Mouse (Mus musculus) liver, embryonic 16.5 days (tissue): ENCODE measurements around the gene Ucn. TPM values are rescaled to one million over a fixed set of nuclear protein-coding genes. Genes with fewer than 3 reads are reported as not detected.
A peak's percentile ranks its signal among the peaks of the same experiment; 100 is the strongest.

ENCODE experiments used
- ATAC-seq: fragments of 200-750 bp; cut with Nextera tagmentation; 2 replicates; pipeline ENCODE4 v1.8.0; 2017; ENCODE audit warnings: low read depth, mild to moderate bottlenecking, moderate number of reproducible peaks, moderate library complexity
- H3K27ac ChIP-seq: fragments of 300-500 bp; sonication (generic); 2 replicates; pipeline ENCODE4 v1.5.1; 2014; ENCODE audit warnings: mild to moderate bottlenecking, low read length
- H3K27me3 ChIP-seq: fragments of 300-500 bp; sonication (generic); 2 replicates; pipeline ENCODE4 v1.6.1; 2014; ENCODE audit warnings: low read depth, low read length, mixed read lengths; ENCODE audit not compliant: control insufficient read depth, insufficient read depth
- H3K36me3 ChIP-seq: fragments of 300-500 bp; sonication (generic); 2 replicates; pipeline ENCODE4 v1.6.1; 2014; ENCODE audit warnings: mild to moderate bottlenecking; ENCODE audit not compliant: control insufficient read depth, insufficient read depth
- H3K4me1 ChIP-seq: fragments of 300-500 bp; sonication (generic); 2 replicates; pipeline ENCODE4 v1.6.1; 2014; ENCODE audit warnings: low read depth, low read length, mixed read lengths; ENCODE audit not compliant: control insufficient read depth
- H3K4me2 ChIP-seq: fragments of 300-500 bp; sonication (generic); 2 replicates; pipeline ENCODE4 v1.6.1; 2014; ENCODE audit warnings: low read depth, low read length, mixed read lengths
- H3K4me3 ChIP-seq: fragments of 300-500 bp; sonication (generic); 2 replicates; pipeline ENCODE4 v1.5.1; 2014; ENCODE audit warnings: low read depth, mild to moderate bottlenecking, low read length
- H3K9ac ChIP-seq: fragments of 300-500 bp; sonication (generic); 2 replicates; pipeline ENCODE4 v1.6.1; 2014; ENCODE audit warnings: low read depth, low read length
- H3K9me3 ChIP-seq: fragments of 300-500 bp; sonication (generic); replicated peaks from 2 replicates; pipeline ENCODE4 v1.6.1; 2016; ENCODE audit warnings: low read length; ENCODE audit not compliant: control insufficient read depth
- WGBS: fragments of 180-500 bp; shearing (Covaris S2); extraction: QIAGEN DNeasy Blood & Tissue Kit; methylation state at CpG from one replicate; pipeline ENCODE4 v1.1.7; 2014; ENCODE audit not compliant: insufficient replicate concordance; 5-methylcytosine and 5-hydroxymethylcytosine counted together
- polyA plus RNA-seq: library from polyadenylated mRNA; unstranded; fragments of >200 nt; fragmentation: Nextera tagmentation; extraction: Ambion mirVana; gene quantifications from 2 replicates; pipeline ENCODE4 v1.2.1, GENCODE M21; 2015

Gene Ucn
- polyA plus RNA-seq, 1 experiment from 2014 or later, result not detected

- no peak overlapping the region for H3K9ac ChIP-seq
- ATAC-seq, result no peak
- peak overlapping the region; percentile 46 for H3K4me3 ChIP-seq
- no peak overlapping the region for H3K27ac ChIP-seq
- H3K4me2 ChIP-seq, result peak overlapping the region; percentile 60
- H3K36me3 ChIP-seq, result no peaks in the 10 kb centered on the region
- peaks cover 3% of the 10 kb centered on the region for H3K4me1 ChIP-seq
- H3K27me3 ChIP-seq, result peaks cover 73% of the 10 kb centered on the region
- 3% methylated on average over 29 of the region's 29 CpGs for WGBS
- no peaks in the 10 kb centered on the region for H3K9me3 ChIP-seq
Measured at GRCm38 (mm10) chr5:31094100-31094798, 44.4 kb downstream of the Ucn start.

GRCm38 (mm10) chr5:31093151-31094041, 45.2 kb downstream of the Ucn start:
- no peak overlapping the region for H3K9ac ChIP-seq
- no peaks in the 10 kb centered on the region for H3K36me3 ChIP-seq
- H3K9me3 ChIP-seq, result no peaks in the 10 kb centered on the region
- H3K27me3 ChIP-seq, result peaks cover 75% of the 10 kb centered on the region
- peak overlapping the region; percentile 46 for H3K4me3 ChIP-seq
- ATAC-seq, result peak; percentile 65
- under 1% methylated on average over 53 of the region's 54 CpGs for WGBS
- peak overlapping the region; percentile 60 for H3K4me2 ChIP-seq
- H3K4me1 ChIP-seq, result peaks cover 3% of the 10 kb centered on the region
- H3K27ac ChIP-seq, result no peak overlapping the region

- H3K9ac ChIP-seq, result no peak overlapping the region
- peak overlapping the region; percentile 46 for H3K4me3 ChIP-seq
- WGBS, result 6% methylated on average over 30 of the region's 53 CpGs
- H3K27ac ChIP-seq, result no peak overlapping the region
- no peak for ATAC-seq
- H3K9me3 ChIP-seq, result no peaks in the 10 kb centered on the region
- peak overlapping the region; percentile 60 for H3K4me2 ChIP-seq
- peaks cover 3% of the 10 kb centered on the region for H3K4me1 ChIP-seq
- H3K27me3 ChIP-seq, result peaks cover 75% of the 10 kb centered on the region
- no peaks in the 10 kb centered on the region for H3K36me3 ChIP-seq
Measured at GRCm38 (mm10) chr5:31092231-31092975, 46.2 kb downstream of the Ucn start.

Other genes with a start within 250 kb of the Ucn start
- gene Ost4, start 231.0 kb downstream of the Ucn start, polyA plus RNA-seq, result 311 and 346 TPM in 2 replicates
- gene Emilin1, start 225.4 kb downstream of the Ucn start, polyA plus RNA-seq, result 37.2 and 39.1 TPM in 2 replicates
- 31.7 and 36.0 TPM in 2 replicates for gene Khk, start 217.4 kb downstream of the Ucn start, polyA plus RNA-seq
- 3.1 and 3.2 TPM in 2 replicates for gene Cgref1, start 193.2 kb downstream of the Ucn start, polyA plus RNA-seq
- gene Preb, start 178.5 kb downstream of the Ucn start, polyA plus RNA-seq, result 92.0 and 102 TPM in 2 replicates
- gene Tcf23, start 170.2 kb downstream of the Ucn start, polyA plus RNA-seq, result 0.02 and 0.07 TPM in 2 replicates
- 63.8 and 67.9 TPM in 2 replicates for gene Atraid, start 90.5 kb downstream of the Ucn start, polyA plus RNA-seq
- gene Slc5a6, start 89.9 kb downstream of the Ucn start, polyA plus RNA-seq, result 3.1 and 4.8 TPM in 2 replicates
- gene Cad, start 84.0 kb downstream of the Ucn start, polyA plus RNA-seq, result 13.0 and 14.2 TPM in 2 replicates
- not detected in 2 replicates for gene Dnajc5g, start 32.5 kb downstream of the Ucn start, polyA plus RNA-seq
- gene Slc30a3, start 30.6 kb downstream of the Ucn start, polyA plus RNA-seq, result 0.39 and 0.48 TPM in 2 replicates
- gene Trim54, start 22.1 kb downstream of the Ucn start, polyA plus RNA-seq, result 0.41 and 0.57 TPM in 2 replicates
- gene Mpv17, start 15.4 kb upstream of the Ucn start, polyA plus RNA-seq, result 20.7 and 21.5 TPM in 2 replicates
- 0.33 and 0.74 TPM in 2 replicates for gene Gm29609, start 41.1 kb upstream of the Ucn start, polyA plus RNA-seq
- 29.3 and 32.2 TPM in 2 replicates for gene Gtf3c2, start 41.3 kb upstream of the Ucn start, polyA plus RNA-seq
- 36.0 and 36.8 TPM in 2 replicates for gene Snx17, start 54.4 kb upstream of the Ucn start, polyA plus RNA-seq
- 38.5 and 42.2 TPM in 2 replicates for gene Eif2b4, start 54.6 kb upstream of the Ucn start, polyA plus RNA-seq
- gene Zfp513, start 63.5 kb upstream of the Ucn start, polyA plus RNA-seq, result 1.8 and 2.6 TPM in 2 replicates
- 90.8 and 97.8 TPM in 2 replicates for gene Ppm1g, start 81.9 kb upstream of the Ucn start, polyA plus RNA-seq
- 44.4 and 44.9 TPM in 2 replicates for gene Nrbp1, start 102.0 kb upstream of the Ucn start, polyA plus RNA-seq
- gene Gm9970, start 102.4 kb upstream of the Ucn start, polyA plus RNA-seq, result not detected in 2 replicates
- gene Krtcap3, start 112.9 kb upstream of the Ucn start, polyA plus RNA-seq, result 4.8 and 4.9 TPM in 2 replicates
- 4.5 and 5.1 TPM in 2 replicates for gene Ift172, start 152.3 kb upstream of the Ucn start, polyA plus RNA-seq
- gene Fndc4, start 157.3 kb upstream of the Ucn start, polyA plus RNA-seq, result 4.0 and 5.2 TPM in 2 replicates
- gene Gckr, start 158.6 kb upstream of the Ucn start, polyA plus RNA-seq, result 31.1 and 39.4 TPM in 2 replicates